Mouse (Mus musculus) cerebellum, adult 9-10 months (tissue): ENCODE results near the gene Gm17584.
"Not testable (repeated sequence)": the region's sequence is repeated elsewhere in the genome, so short reads cannot be mapped to it uniquely, and the experiment has no call there.

Experiments used
- DNase-seq: peaks from one replicate; pipeline ENCODE4 v3.0.0; 2022

The Gm17584 gene

DNA sequence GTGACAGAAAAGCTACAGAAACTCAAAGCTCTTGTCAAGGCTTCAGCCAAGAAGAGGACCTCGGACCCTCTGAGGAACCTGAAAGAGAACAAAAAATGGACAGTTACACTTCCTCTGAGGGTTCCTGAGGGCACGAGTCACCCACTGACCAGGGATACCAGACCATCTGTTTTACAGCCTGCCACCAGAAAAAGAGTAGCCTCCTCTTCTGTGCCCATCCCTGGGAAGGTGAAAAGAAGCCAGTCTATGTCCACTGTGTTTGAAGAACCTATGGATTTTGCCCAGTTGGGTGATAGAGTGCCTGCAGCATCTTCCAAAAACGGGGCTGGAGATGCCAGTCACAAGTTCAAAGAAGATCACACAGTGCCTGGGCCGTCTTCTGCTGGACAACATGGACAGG is at the start of gene Gm17584:
Gm17584 (plus strand) TSS at position 301 of the 400 bp plus-strand sequence.
- DNase-seq: not testable (repeated sequence)
